Mouse (Mus musculus) thymus, postnatal 25 days (tissue): ENCODE data around the gene Lgals4.

ENCODE experiments used
- DNase-seq: peaks from one replicate; pipeline ENCODE4 v3.0.0; 2022

The Lgals4 gene

DNA sequence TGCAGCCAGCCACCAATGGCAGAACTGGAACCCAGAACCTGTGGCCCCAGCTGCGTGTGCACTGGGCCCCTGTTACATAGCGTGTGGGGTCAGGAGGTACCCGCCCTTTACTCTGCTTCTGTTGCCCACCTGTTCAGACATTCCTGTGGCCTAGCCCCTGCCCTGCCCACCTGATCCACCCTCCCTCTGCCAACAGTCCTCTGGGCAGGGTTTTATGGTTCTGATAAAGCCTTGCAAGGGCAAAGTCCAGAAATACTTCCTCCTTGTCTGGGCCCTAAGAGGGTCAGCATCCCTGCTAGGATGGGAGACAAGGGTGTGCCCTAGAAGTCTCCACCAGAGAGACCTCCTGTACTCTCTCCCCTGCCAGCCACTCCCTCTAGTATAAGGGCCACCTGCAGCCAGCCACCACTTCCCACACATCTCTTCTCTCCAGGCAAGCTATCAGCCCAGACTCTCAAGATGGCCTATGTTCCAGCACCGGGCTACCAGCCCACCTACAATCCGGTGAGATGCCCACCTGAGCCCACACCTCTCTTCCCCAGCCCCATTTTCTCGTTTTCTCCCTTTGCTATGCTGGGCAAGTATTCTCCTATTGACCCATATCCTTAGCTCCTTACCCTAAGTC lies at the start of gene Lgals4:
Gene Lgals4 (plus strand): TSS at position 132 of the 625 bp plus-strand sequence.
- DNase-seq, result no peak

DNA sequence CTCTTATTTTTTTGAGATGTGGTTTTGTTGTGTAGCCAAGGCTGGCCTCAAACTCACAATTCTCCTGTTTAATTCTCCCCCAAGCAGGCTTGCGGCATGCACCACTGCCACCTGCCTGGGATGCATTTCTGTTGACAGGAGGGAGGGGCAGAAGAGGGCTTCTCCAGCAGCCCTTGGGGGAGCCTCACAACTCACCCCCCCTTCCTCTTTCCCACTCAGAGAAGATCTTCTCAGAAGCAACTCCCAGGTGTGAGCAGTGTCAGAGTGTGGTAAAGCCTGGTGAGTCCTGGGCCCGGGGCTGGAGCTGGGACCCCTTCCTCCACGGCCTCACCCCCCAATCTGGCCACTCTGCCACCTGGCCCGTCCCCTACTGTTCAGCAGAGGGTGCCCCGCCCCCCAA lies 48.5 kb upstream of the Lgals4 start:
- peak; percentile 58 for DNase-seq

DNA sequence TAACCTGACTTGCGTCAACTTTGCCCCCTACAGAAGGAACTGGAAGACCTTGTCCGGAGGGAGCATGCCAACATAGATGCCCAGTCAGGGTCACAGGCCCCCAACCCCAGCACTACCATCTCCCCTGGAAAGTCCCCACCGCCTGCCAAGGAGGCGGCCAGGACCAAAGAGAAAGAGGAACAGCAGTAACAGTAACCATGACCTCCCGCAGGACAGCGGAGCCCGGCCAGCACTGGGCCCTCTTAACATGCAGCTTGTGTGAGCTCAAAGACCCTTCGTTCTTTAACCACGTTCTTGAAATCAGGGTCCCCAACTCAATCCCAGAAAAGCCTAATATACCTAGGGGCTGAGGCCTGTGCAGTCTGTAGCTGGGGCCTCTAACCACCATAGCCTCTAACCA lies 45.8 kb upstream of the Lgals4 start:
- DNase-seq, result no peak

DNA sequence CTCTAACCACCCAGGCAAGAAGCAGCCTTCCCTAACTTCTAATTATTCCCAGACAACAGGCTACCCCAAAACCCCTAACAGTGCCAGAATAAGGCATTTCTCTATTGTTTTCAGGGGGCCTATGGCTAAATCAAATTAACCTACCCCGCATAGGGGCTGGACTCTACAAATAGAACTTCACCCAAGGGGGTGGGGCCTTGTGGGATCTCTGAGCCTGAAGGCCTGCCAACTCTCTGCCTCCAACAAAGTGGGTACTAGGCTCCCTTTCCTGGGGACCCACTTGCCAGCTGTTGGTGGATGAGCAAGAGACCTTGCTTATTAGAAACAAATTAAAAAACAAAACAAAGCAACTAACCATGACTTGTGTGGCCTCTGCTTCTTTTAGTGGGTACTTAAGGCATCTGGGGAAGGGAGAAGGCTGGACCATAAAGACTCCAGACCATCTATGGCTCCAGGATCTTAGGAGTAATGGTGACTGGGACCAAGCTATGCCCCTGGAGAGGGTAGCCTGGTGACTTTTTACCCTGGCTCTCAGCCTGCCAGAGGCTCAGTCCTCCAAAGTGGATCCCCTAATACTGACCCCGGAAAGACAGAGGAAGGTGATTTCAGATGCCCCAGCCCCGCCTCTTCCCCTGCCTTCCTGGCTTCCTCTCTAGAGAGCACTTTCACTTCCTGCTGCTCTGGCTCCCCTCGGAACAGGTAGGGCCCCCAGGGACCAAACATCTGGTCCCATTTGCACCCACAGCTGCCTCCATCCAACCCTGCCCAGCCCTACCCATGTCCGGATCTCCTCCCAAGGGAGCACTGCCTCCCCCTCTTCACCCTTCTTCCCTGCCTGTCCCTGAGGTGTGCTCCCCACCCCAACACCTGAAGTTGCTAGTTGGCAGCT lies 45.1 kb upstream of the Lgals4 start, which contains the start of gene Rinl:
Gene Rinl (plus strand): TSS at position 663 of the 889 bp plus-strand sequence.
- peak; percentile 81 for DNase-seq

DNA sequence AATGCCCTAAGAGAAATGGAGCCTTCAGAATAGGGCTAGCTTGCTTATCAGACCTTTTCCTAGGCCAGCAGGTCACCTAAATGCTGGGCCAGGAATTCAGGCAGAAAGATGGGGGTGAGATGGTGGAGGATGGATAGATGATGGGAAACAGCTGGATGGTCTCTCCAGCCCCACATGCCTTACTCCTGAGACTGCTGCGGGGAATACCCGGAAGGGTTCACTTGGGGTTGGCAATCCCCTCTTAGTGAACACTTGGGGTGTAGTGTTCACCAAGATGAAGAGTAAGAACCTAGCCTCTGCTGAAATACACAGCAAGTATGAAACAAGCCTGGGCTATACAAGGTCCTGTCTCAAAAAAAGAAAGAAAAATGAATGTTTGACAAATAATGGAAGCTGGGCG lies 44.4 kb upstream of the Lgals4 start:
- no peak for DNase-seq

DNA sequence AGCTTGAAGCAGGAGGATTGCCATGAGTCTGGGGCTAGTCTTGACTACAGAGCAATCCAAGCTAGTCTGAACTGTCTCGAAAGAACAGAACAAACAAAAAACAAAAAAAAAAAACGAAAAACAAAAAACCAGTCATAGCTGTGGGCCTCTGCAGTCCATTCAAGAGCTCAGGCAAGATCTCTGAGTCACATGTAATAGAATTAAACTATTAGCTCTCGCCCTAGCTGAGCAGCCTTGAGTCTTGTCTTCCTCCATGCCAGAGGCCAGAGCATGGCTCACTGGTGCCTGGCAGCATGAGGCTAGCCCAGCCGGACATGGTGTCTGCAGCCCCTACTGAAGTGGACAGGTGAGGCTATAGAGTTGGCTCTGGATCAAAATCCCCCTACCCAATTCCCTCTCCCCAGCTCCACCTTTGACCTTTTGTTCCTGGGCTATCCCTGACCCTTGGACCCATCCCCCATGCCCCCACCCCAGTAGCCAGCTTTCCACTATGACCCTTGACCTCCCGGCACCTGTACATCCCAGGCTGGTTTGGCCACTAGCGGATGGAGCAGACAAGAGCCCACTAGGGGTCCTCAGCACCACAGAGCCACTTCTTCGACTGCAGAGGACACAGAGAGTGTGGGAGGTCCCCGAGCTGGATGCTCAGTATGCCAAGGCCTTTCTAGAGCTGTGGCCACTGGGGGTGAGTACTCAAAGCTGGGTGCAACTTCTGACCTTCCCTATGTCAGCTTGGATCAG lies 43.4 kb upstream of the Lgals4 start:
- no peak for DNase-seq

DNA sequence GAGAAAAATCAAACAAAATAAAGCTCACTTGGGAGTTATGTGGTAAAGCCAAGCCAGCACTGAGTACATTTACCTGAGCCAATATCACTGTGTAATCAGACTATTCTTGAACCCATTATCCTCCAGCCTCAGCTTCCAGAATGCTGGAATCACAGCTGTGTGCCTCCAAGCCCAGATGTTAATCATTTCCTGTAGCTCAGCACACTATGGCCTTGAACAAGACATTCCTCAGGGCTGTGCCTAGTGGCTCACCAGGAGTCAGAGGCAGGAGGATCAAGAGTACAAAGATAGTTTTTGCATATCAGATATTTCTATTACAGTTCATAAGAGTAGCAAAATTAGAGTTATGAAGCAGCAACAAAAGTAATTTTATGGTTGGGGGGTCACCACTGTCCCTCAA lies 41.9 kb upstream of the Lgals4 start:
- no peak for DNase-seq

DNA sequence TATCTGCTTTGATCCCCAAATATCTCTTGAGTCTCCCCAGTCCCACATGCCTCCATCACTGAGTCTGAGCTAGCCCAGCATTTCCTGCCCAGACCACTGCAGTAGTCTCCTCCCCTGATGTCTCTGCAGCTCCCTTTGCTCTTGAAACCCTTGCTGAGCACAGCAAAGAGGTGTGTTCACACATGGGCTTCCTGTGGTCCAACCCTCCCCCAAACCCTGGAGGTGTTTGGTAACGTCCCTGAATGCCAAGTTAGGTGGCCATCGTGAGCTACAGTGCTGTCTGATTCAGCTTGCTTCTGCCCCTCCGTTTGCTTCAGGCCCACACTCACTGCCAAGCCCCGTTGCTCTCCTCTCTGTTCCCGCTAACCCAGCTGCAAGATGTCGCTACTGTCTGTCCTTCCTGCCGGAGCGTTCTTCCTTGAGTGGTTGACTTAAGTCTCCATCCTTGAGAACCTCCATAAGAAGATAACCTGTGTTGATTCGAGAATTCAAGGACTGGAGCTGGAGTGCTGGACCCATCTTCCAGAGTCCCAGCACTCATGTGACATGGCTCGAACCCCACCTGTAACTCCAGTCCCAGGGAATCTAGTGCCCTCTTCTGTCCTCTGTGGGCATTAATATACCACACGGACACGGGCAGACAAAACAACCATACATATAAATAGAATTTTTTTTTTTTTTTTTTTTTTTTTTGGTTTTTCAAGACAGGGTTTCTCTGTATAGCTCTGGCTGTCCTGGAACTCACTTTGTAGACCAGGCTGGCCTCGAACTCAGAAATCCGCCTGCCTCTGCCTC lies 41.1 kb upstream of the Lgals4 start:
- DNase-seq, result peak; percentile 55

DNA sequence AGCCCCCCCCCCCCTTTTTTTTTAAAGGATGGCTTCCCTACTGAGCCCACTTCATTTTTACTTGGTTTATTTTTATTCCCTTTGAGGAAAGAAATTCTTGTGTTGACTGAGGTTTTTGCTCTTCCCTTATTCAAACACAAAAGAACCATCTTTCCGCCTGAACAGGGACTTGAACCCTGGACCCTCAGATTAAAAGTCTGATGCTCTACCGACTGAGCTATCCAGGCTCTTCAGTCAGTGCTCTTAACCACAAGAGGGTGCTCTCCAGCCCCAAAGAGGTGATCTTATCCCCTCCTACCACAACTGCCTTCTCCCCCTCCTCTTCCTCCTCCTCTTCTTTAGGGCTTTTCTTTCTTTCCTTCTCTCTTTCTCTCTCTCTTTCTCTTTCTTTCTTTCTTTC lies 39.8 kb upstream of the Lgals4 start:
- peak; percentile 68 for DNase-seq

DNA sequence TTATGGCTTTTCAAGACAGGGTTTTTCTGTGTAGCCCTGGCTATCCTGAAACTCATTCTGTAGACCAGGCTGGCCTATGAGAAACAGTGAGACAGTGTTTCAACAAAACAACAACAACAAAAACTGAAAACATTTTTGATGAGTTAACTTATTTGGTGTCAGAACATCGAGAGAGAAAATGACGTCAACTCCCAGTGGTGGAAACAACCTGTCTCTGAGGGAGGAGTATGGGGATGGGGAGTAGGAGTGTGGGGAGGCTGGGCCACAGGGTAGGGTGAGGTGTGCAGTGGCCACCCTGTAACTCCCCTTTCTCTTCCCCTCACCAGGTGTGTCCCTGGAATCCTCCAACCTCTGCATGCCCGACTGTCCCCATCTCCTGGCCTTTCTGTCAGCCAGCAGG lies 39.2 kb upstream of the Lgals4 start:
- DNase-seq, result no peak

DNA sequence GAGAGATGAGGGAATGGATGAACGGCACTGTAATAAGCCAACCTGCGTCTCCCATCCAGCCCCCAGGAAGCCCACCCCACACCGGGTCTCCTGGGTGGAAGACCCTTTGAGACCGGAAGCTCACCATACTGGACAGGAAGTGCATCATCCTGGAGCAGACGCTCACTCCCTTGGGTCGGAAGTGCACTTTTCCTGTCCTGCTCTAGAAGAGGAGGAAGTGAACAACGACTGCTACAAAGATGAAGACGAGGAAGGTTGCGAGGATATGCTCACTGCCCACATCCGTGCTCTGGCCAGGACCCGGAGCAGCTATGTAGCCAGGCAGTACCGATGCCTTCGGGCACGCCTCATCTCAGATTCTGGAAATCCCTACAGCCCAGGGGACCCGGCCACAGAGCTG lies 37.8 kb upstream of the Lgals4 start:
- DNase-seq, result no peak

DNA sequence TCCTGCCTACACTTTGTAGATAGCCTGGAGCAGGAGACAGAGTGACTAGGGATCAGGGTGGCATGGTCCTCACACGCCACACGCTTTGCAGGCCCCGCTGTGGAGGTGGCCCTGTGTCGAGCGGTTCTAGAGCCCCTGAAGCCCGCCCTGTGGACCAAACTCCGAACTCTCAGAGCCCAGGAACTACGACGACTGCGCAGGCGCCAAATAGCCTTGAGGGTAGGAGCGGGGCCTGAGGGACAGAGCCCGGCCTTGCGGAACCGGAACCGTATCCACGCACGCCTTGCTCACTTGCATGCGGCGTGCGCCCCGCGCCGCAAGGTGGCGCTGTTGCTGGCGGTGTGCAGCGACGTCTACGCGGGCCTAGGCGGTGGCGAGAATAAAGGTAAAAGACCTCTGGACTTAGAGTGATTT lies 37.1 kb upstream of the Lgals4 start:
- DNase-seq, result peak; percentile 80

DNA sequence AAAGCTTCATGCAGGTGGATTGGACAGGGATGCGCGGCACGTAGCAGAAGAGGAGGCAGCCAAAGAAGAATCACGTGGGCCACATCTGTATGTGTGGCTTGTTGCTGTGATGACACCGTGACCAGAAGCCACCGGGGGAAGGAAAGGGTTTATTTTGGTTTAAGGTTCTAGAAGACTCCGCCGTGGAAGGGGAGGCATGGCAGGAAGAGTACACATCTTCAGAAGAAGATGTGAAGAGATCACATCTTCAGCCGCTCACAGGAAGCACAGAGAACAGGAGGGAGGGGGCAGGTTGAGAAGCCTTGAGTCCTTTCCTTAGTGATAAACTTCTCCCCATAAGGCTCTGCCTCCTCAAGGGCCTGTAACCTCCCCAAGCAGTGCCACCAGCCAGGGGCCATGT lies 33.7 kb upstream of the Lgals4 start:
- peak; percentile 28 for DNase-seq

DNA sequence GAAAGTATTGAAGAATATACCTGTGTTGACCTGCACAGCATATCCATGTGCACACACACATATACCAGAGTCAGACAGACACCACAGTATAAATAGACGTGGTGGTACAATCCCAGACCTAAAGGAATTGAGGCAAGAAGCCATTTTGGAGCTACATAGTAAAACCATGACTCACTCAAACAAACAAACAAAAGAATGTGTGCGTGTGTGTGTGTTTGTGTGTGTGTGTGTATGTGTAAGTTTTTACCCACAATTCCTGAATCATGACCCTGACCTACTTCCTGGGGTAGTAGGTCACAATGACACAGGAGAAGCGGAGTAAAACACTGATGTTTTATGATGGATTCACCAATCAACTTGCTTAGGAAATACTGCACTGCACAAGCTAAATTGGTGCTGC lies 32.2 kb upstream of the Lgals4 start:
- DNase-seq, result no peak

DNA sequence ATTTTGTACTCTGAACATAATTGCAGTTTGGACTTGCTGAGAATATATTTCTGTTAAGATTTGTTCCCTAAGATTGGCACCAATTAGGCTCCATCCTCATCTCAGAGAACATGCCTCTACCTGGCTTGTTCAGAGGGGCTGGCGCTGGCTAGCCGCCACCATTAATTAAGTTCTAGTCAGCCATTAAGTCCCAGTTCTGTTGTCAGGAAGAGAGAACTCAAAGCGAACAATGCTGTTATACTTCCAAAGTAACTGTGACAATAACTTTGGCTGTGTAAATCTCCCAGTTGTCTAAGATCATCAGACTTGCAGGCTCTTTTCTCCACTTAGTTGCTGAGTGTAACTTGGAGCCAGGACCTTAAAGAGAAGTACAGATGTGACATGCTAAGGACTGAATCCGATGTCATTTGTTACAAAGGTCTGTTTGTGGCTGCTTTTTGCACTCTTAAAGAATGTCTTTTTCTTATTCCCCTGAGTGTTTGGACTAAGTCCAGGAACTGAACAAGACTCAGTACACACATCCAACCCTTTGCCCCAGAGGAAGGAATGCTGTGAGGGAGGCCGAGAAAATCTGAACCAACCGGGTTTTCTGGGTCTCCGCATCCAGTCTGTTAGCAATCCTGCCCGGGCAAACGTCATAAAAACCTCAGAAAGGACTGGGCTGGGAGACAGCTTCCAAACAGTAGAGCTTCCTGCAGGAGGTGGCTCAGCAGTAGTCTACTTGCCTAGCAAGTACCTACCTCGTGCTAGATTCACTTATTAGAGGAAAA lies 31.6 kb upstream of the Lgals4 start:
- no peak for DNase-seq

DNA sequence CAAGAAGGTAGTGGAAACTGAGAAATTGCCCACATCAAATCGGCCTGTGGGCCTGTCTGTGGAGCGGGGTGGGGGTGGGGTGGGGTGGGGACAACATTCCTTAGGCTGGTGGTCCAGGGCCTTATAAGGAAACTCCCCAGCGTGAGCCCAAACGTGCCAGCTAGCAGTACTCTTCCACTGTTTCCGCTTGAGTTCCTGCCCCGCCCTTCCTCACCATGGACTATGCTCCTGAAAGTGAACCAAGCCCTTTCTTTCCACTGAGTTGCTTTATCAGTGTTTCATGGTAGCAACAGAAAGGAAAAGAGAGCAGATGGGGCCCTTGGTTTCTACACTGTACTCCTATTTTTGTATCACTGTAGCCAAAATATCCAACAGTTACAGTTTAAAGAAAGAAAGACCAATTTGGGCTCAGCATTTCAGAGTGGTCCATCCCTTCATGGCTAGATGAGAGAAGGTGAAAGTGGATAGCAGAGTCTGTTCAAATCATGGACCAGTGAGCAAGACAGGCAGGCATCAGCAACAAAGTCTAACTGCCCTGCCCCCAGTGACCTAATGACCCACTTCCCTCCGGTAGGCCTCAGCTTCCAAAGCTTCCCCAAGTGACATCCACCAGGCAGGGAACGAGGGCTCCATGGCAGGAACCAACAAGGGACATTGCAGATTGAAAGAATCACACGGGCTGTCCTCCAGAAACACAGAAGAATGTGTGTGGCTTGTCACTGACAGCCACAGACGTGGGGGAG lies 30.6 kb upstream of the Lgals4 start:
- no peak for DNase-seq

DNA sequence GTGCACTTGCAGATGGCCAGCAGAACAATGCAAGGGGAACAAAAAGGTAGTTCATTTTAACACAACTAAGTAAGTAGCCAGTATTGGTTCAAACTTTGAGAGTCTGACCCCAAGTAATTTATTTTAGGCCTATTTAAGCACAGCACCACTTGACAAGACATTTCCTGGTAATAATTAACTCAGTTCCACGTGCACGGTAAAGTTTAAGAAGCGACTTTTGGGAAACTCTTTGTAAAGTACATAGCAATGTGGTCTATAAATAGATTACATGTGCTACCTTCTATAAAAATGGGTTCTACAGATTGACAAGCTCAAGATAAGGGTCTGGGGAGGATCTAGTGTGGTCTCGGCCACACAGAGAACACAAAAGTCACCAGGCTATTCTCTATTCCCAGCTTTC lies 29.9 kb upstream of the Lgals4 start:
- no peak for DNase-seq

DNA sequence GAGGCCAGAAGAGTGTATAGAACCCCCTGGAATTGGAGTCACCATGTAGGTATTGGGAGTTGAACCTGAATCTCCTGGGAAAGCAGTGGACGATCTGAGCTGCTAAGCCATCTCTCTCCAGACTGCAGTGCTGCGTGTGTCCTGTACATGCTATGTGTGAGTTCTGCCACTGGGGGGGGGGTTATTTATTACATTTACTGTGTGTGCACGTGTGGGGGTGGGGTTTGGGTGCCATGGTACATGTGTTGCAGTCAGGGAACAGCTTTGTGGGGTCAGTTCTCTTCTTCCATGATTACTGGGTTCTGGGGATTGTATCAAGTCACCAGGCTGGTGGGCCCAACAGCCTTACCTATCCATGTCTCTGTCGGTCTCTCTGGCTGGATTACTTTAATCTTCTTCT lies 26.8 kb upstream of the Lgals4 start:
- no peak for DNase-seq

DNA sequence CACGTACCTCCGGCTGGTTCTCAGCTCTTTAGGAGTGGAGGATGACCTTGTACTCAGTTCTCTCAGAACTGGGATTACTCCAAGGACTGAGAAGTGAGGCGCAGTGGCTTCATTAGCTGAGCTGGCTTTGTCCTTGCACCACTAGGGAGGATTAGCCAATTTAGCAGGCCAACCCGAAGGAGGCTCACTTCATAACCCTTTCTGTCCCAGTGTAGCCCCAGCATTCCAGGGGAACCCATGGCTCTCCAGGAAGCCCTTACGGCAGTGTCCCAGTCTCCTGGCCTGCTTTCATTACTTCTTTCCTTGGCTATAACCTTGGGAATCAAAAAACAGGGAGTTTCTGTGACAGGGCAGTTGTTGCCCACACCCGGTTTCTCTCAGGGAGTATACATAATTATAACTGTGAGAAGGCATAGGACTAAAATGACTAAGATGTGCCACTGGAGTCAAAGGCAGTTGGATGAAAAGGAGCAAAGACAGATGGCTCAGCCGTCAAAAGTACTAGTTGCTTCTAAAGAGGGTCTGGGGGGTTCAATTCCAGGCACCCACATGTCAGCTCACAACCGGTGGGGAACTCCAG lies 25.9 kb upstream of the Lgals4 start:
- DNase-seq, result no peak

DNA sequence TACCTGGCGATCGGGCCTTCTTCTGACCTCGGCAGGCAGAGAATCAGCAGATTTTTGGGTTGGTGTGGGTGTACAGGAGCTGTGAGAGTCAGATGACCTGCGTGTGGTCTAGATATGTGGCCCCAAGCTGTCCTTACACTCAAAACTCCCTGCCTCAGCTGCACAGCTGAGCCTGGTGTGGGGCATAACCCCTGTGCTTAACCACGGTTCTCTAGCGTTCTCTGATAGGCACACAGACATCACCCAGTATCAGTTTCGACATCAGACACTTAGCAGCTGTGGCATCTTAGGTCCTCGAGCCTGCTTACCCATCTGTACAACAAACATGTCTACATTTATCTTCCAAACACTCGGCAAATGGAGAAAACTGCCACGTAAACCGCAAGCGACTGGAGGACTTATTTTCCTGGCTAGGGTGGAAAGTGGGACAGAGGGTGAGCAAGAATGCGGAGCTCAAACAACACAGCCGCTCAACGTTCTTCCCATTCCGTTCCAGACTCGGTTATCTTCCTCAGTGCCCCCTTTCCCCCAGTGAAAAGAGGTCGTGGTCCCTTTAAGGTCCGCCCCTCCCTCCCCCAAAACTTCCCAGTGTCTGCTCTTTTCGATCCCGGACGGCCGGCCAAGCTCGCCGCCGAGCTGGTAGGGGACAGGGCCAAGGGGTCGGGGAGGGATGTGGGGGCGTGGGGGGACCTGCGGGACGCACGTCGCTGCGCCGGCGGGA lies 25.3 kb upstream of the Lgals4 start, which contains the start of gene Hnrnpl:
Gene Hnrnpl (plus strand): TSS at position 321 of the 721 bp plus-strand sequence.
- peak; percentile 69 for DNase-seq
